Mouse (Mus musculus) thymus, adult 2 months (tissue): Measurements from ENCODE around the gene Stim1.

ENCODE experiments used
- CTCF ChIP-seq: fragments of 200-500 bp; IDR thresholded peaks from 2 replicates; pipeline ENCODE4 v1.5.1; 2012; ENCODE audit warnings: mild to moderate bottlenecking, control low read depth, low read length, moderate library complexity, borderline replicate concordance; ENCODE audit not compliant: control insufficient read depth, poor library complexity, insufficient read depth; ENCODE audit errors: extremely low read depth
- POLR2A ChIP-seq: fragments of 200-500 bp; IDR thresholded peaks from 2 replicates; pipeline ENCODE4 v1.6.1; 2012; ENCODE audit warnings: mild to moderate bottlenecking, low read length, control low read depth, moderate library complexity; ENCODE audit not compliant: control insufficient read depth, poor library complexity, insufficient read depth; ENCODE audit errors: extremely low read depth

DNA sequence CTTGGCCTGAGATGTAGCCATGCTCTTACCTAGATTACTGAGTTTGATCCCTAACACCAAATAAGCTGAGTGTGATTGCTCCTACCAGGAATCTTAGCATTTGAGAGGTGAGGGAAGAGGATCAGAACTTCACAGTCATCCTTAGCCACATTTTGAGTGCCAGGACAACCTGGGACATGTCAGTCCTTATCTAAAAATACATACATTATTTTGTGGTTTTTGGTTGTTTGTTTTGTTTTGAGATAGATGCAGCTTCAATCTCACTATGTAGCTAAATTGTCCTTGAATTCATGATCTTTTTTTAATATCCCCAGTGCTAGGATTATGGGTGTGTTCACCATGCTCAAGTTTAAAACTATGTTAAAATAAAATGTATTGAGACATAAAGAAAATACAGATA, 139.8 kb downstream of the Stim1 start:
- TF ChIP-seq CTCF (no peak), POLR2A (no peak)
